ENCODE assay signal across 8 mouse cellular contexts in genomic region chr8:70211275-70211674, GRCm38 (mm10). TPM values are rescaled to one million over a fixed set of nuclear protein-coding genes. Genes with fewer than 3 reads are reported as not detected.
A peak's percentile ranks its signal among the peaks of the same experiment; 100 is the strongest.
DNase-seq lines count a peak whose midpoint lies in the region; ATAC-seq and TF ChIP-seq lines count a peak whose summit lies in the region.

No protein-coding gene starts in this region.

- no peak for DNase-seq in heart, adult 9 months (ENCODE audit: low spot score in 2 of 2)
- no peak for DNase-seq in hindbrain, embryonic 10.5 days (ENCODE audit: low spot score)
- no peak for DNase-seq in midbrain, embryonic 10.5 days (ENCODE audit: low spot score)
- no peak for DNase-seq in frontal cortex, postnatal 10 days (ENCODE audit: low spot score in 2 of 2)
- DNase-seq in Muller cell, postnatal 12 days (ENCODE audit: inconsistent ontology term): no peak
- no peak for DNase-seq in right cerebral cortex, postnatal 36 days (ENCODE audit: low spot score in 2 of 2)

- H3K36me3 ChIP-seq in heart, embryonic 14.5 days (ENCODE audit: control insufficient read depth, insufficient read depth, low read length): no peaks in the 10 kb centered on the region
- H3K36me3 ChIP-seq in ES-Bruce4 (ENCODE audit: control insufficient read depth, insufficient read depth, low read length, poor library complexity, severe bottlenecking): no peaks in the 10 kb centered on the region
- no peaks in the 10 kb centered on the region for H3K36me3 ChIP-seq in hindbrain, embryonic 10.5 days
- no peaks in the 10 kb centered on the region for H3K36me3 ChIP-seq in midbrain, embryonic 10.5 days

- 75% methylated on average over 1 of the region's 1 CpGs for WGBS in heart, embryonic 14.5 days
- 89% methylated on average over 1 of the region's 1 CpGs for WGBS in hindbrain, embryonic 10.5 days
- 78% methylated on average over 1 of the region's 1 CpGs for WGBS in midbrain, embryonic 10.5 days

- no peak for TF ChIP-seq POLR2A in ES-Bruce4 (IDR thresholded peaks at IDR 0.05; ENCODE audit: insufficient read depth, low read length)

- H3K27ac ChIP-seq in heart, embryonic 14.5 days (replicated peaks in 1 of 2; ENCODE audit: control insufficient read depth in 1 of 2, insufficient read depth in 1 of 2, low read depth in 2 of 2, low read length in 2 of 2): no peak overlapping the region
- no peak overlapping the region for H3K27ac ChIP-seq in ES-Bruce4 (ENCODE audit: insufficient read depth, low read length)
- no peak overlapping the region for H3K27ac ChIP-seq in hindbrain, embryonic 10.5 days
- no peak overlapping the region for H3K27ac ChIP-seq in midbrain, embryonic 10.5 days (replicated peaks)

- peak overlapping the region; percentile 74 for H3K9ac ChIP-seq in heart, embryonic 14.5 days (ENCODE audit: low read length)
- H3K9ac ChIP-seq in ES-Bruce4 (ENCODE audit: low read depth, poor library complexity, severe bottlenecking): peak overlapping the region; percentile 52

- H3K4me1 ChIP-seq in heart, embryonic 14.5 days (ENCODE audit: control insufficient read depth in 2 of 2, insufficient read depth in 2 of 2, low read length in 2 of 2): peaks cover 7 to 17% of the 10 kb centered on the region in 2 experiments
- no peaks in the 10 kb centered on the region for H3K4me1 ChIP-seq in ES-Bruce4 (ENCODE audit: control insufficient read depth, insufficient read depth, low read length)
- H3K4me1 ChIP-seq in hindbrain, embryonic 10.5 days (replicated peaks): peaks cover 17% of the 10 kb centered on the region
- H3K4me1 ChIP-seq in midbrain, embryonic 10.5 days: peaks cover 18% of the 10 kb centered on the region

- peak overlapping the region; percentile 59 to 79 for H3K4me3 ChIP-seq in heart, embryonic 14.5 days (ENCODE audit: control insufficient read depth in 1 of 2, insufficient read depth in 1 of 2, low read depth in 1 of 2, low read length in 2 of 2)
- H3K4me3 ChIP-seq in ES-Bruce4 (ENCODE audit: low read depth, low read length): peak overlapping the region; percentile 69
- H3K4me3 ChIP-seq in hindbrain, embryonic 10.5 days: peak overlapping the region; percentile 66
- peak overlapping the region; percentile 64 for H3K4me3 ChIP-seq in midbrain, embryonic 10.5 days

- H3K27me3 ChIP-seq in heart, embryonic 14.5 days (ENCODE audit: control insufficient read depth, insufficient read depth, low read length): no peaks in the 10 kb centered on the region
- no peaks in the 10 kb centered on the region for H3K27me3 ChIP-seq in ES-Bruce4 (ENCODE audit: control insufficient read depth, insufficient read depth, low read length, poor library complexity, severe bottlenecking)
- peaks cover 23% of the 10 kb centered on the region for H3K27me3 ChIP-seq in hindbrain, embryonic 10.5 days (ENCODE audit: insufficient read depth, poor library complexity, severe bottlenecking)
- H3K27me3 ChIP-seq in midbrain, embryonic 10.5 days (ENCODE audit: low read depth, poor library complexity, severe bottlenecking): peaks cover 21% of the 10 kb centered on the region

- ATAC-seq in heart, embryonic 14.5 days (ENCODE audit: insufficient number of reproducible peaks, insufficient read depth, low FRiP score, low read depth): no peak

- TF ChIP-seq EP300 in ES-Bruce4 (IDR thresholded peaks at IDR 0.05; ENCODE audit: insufficient read depth, low read depth, low read length): no peak

- H3K9me3 ChIP-seq in heart, embryonic 14.5 days (ENCODE audit: control insufficient read depth, low read length): no peaks in the 10 kb centered on the region
- H3K9me3 ChIP-seq in ES-Bruce4 (replicated peaks; ENCODE audit: control insufficient read depth, insufficient read depth, low read length, poor library complexity, severe bottlenecking): no peaks in the 10 kb centered on the region
- no peaks in the 10 kb centered on the region for H3K9me3 ChIP-seq in hindbrain, embryonic 10.5 days
- H3K9me3 ChIP-seq in midbrain, embryonic 10.5 days (replicated peaks): no peaks in the 10 kb centered on the region

- peak overlapping the region; percentile 88 for H3K4me2 ChIP-seq in heart, embryonic 14.5 days (ENCODE audit: low read length)

- TF ChIP-seq CTCF in ES-Bruce4 (IDR thresholded peaks at IDR 0.05; ENCODE audit: low read depth, low read length): no peak

RNA-seq across cellular contexts. Expression of gene Slc25a42, which starts 0.8 kb away (rescaled TPM):
- 5.8 and 7.1 TPM in 2 replicates for polyA plus RNA-seq in heart, embryonic 14.5 days (2014; fragmentation: Nextera tagmentation; extraction: Ambion mirVana)
- 7.8 and 9.3 TPM in 2 replicates for polyA plus RNA-seq in ES-Bruce4 (2011; ENCODE audit: insufficient read depth, insufficient read length, low read depth, missing spikeins)
- 2.6 and 3.5 TPM in 2 replicates for polyA plus RNA-seq in hindbrain, embryonic 10.5 days (2016; fragmentation: Nextera tagmentation; extraction: Ambion mirVana)
- 2.2 and 2.7 TPM in 2 replicates for polyA plus RNA-seq in midbrain, embryonic 10.5 days (2016; fragmentation: Nextera tagmentation; extraction: Ambion mirVana)

RNA-seq across cellular contexts. Expression of gene Sugp2, which starts 22.8 kb away (rescaled TPM):
- polyA plus RNA-seq in heart, embryonic 14.5 days (2014; fragmentation: Nextera tagmentation; extraction: Ambion mirVana): 23.1 and 29.1 TPM in 2 replicates
- polyA plus RNA-seq in ES-Bruce4 (2011; ENCODE audit: insufficient read depth, insufficient read length, low read depth, missing spikeins): 46.0 and 47.2 TPM in 2 replicates
- polyA plus RNA-seq in hindbrain, embryonic 10.5 days (2016; fragmentation: Nextera tagmentation; extraction: Ambion mirVana): 56.1 and 58.2 TPM in 2 replicates
- 57.6 and 62.4 TPM in 2 replicates for polyA plus RNA-seq in midbrain, embryonic 10.5 days (2016; fragmentation: Nextera tagmentation; extraction: Ambion mirVana)

RNA-seq across cellular contexts. Expression of gene Armc6, which starts 23.0 kb away (rescaled TPM):
- 12.1 and 16.5 TPM in 2 replicates for polyA plus RNA-seq in heart, embryonic 14.5 days (2014; fragmentation: Nextera tagmentation; extraction: Ambion mirVana)
- polyA plus RNA-seq in ES-Bruce4 (2011; ENCODE audit: insufficient read depth, insufficient read length, low read depth, missing spikeins): 5.7 and 11.8 TPM in 2 replicates
- polyA plus RNA-seq in hindbrain, embryonic 10.5 days (2016; fragmentation: Nextera tagmentation; extraction: Ambion mirVana): 39.7 and 40.9 TPM in 2 replicates
- 35.7 and 38.8 TPM in 2 replicates for polyA plus RNA-seq in midbrain, embryonic 10.5 days (2016; fragmentation: Nextera tagmentation; extraction: Ambion mirVana)

RNA-seq across cellular contexts. Expression of gene Tmem161a, which starts 39.1 kb away (rescaled TPM):
- 73.0 and 77.4 TPM in 2 replicates for polyA plus RNA-seq in heart, embryonic 14.5 days (2014; fragmentation: Nextera tagmentation; extraction: Ambion mirVana)
- 36.5 and 43.1 TPM in 2 replicates for polyA plus RNA-seq in ES-Bruce4 (2011; ENCODE audit: insufficient read depth, insufficient read length, low read depth, missing spikeins)
- 56.2 and 64.9 TPM in 2 replicates for polyA plus RNA-seq in hindbrain, embryonic 10.5 days (2016; fragmentation: Nextera tagmentation; extraction: Ambion mirVana)
- 66.1 and 73.4 TPM in 2 replicates for polyA plus RNA-seq in midbrain, embryonic 10.5 days (2016; fragmentation: Nextera tagmentation; extraction: Ambion mirVana)
